Mouse (Mus musculus) forebrain, postnatal 0 days (tissue): ENCODE data around the gene Ttc5. TPM values are rescaled to one million over a fixed set of nuclear protein-coding genes. Genes with fewer than 3 reads are reported as not detected.
"Not testable (repeated sequence)": the region's sequence is repeated elsewhere in the genome, so short reads cannot be mapped to it uniquely, and the experiment has no call there.

Experiments
- ATAC-seq: fragments of 200-750 bp; cut with Nextera tagmentation; 2 replicates; pipeline ENCODE4 v1.8.0; 2017; ENCODE audit warnings: mild to moderate bottlenecking, moderate library complexity
- DNase-seq: peaks from one replicate; pipeline ENCODE4 v3.0.0-alpha.2; 2015
- H3K27ac ChIP-seq: fragments of 300-500 bp; sonication (generic); 2 replicates; pipeline ENCODE4 v1.5.1; 2014; ENCODE audit warnings: low read depth, mild to moderate bottlenecking, antibody characterized with exemption, low read length, moderate library complexity, mixed read lengths
- H3K27me3 ChIP-seq: fragments of 300-500 bp; sonication (generic); 2 replicates; pipeline ENCODE4 v1.6.1; 2014; ENCODE audit warnings: mild to moderate bottlenecking, low read length, mixed read lengths; ENCODE audit not compliant: insufficient read depth
- H3K36me3 ChIP-seq: fragments of 300-500 bp; sonication (generic); 2 replicates; pipeline ENCODE4 v1.6.1; 2014; ENCODE audit warnings: mild to moderate bottlenecking, moderate library complexity; ENCODE audit not compliant: insufficient read depth
- H3K4me1 ChIP-seq: fragments of 300-500 bp; sonication (generic); 2 replicates; pipeline ENCODE4 v1.6.1; 2014; ENCODE audit warnings: antibody characterized with exemption; ENCODE audit not compliant: insufficient read depth
- H3K4me2 ChIP-seq: fragments of 300-500 bp; sonication (generic); 2 replicates; pipeline ENCODE4 v1.6.1; 2014; ENCODE audit warnings: low read depth, mild to moderate bottlenecking, moderate library complexity
- H3K4me3 ChIP-seq: fragments of 300-500 bp; sonication (generic); 2 replicates; pipeline ENCODE4 v1.5.1; 2014; ENCODE audit warnings: low read depth, low read length, mixed read lengths
- H3K9ac ChIP-seq: fragments of 300-500 bp; sonication (generic); 2 replicates; pipeline ENCODE4 v1.6.1; 2014; ENCODE audit warnings: mild to moderate bottlenecking
- H3K9me3 ChIP-seq: fragments of 300-500 bp; sonication (generic); 2 replicates; pipeline ENCODE4 v1.6.1; 2016; ENCODE audit warnings: low read length
- CTCF ChIP-seq: sonication (generic); IDR thresholded peaks from 2 replicates; pipeline ENCODE4 v1.5.1; 2016; ENCODE audit warnings: antibody characterized with exemption, control low read depth, low read depth
- WGBS: fragments of 180-500 bp; shearing (Covaris S2); extraction: QIAGEN DNeasy Blood & Tissue Kit; methylation state at CpG from one replicate; pipeline ENCODE4 v1.1.7; 2014; 5-methylcytosine and 5-hydroxymethylcytosine counted together
- polyA plus RNA-seq: library from polyadenylated mRNA; unstranded; fragments of >200 nt; fragmentation: Nextera tagmentation; extraction: Ambion mirVana; gene quantifications from 2 replicates; pipeline ENCODE4 v1.2.1, GENCODE M21; 2015
- total RNA-seq: library from RNA; depleted of rRNA; stranded (reverse); fragments of >200 nt; gene quantifications from 2 replicates; pipeline ENCODE4 v1.2.3, GENCODE M21; 2014; rRNA removed

The Ttc5 gene
- total and polyA plus RNA-seq, 2 experiments from 2014 or later, result 100 to 114 TPM

DNA sequence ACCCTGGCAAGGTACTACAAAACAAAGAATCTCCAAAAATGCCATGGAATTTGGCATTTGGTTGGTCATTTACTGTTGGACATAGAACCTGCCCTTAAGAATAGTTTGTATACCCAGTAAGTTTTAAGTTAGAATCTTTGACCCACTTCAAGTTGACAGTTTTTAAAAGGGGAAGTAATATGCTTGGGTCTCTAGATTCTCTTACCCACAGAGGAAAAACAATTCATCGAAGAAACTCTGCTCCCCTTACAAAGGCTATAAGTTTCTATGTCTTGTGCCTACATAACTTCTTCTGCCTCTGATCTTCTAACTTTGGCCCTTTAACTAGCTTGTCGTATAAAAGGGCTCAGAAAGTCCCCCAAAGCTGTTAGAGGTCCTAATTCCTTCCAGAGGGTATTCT is 45.0 kb downstream of the Ttc5 start:
- ATAC-seq (no peak), DNase-seq (no peak)
- WGBS, result 70% methylated on average over 2 of the region's 2 CpGs
- Histone ChIP-seq H3K27me3 (no peaks in the 10 kb centered on the region), H3K4me3 (no peak overlapping the region), H3K4me1 (no peaks in the 10 kb centered on the region), H3K36me3 (no peaks in the 10 kb centered on the region), H3K9me3 (no peaks in the 10 kb centered on the region), H3K27ac (no peak overlapping the region), H3K4me2 (no peak overlapping the region), H3K9ac (no peak overlapping the region)
- TF ChIP-seq CTCF, result no peak

DNA sequence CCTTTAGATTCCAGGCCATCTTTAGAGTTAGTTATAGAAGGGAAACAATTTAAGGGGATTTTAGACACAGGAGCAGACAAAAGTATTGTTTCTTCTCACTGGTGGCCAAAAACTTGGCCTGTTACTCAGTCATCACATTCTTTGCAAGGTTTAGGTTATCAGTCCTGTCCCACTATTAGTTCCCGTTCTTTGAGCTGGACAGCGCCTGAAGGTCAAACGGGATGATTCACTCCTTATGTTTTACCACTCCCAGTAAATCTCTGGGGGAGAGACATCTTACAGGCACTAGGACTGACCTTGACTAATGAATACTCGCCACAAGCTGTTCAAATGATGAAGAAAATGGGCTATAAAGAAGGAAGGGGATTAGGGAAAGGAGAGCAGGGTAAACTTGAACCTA is 62.9 kb downstream of the Ttc5 start:
- H3K9me3 ChIP-seq, H3K4me2 ChIP-seq, ATAC-seq, H3K27me3 ChIP-seq, H3K36me3 ChIP-seq, H3K9ac ChIP-seq, H3K27ac ChIP-seq, H3K4me3 ChIP-seq, DNase-seq, H3K4me1 ChIP-seq: not testable (repeated sequence)
- WGBS, result 96% methylated on average over 3 of the region's 4 CpGs

DNA sequence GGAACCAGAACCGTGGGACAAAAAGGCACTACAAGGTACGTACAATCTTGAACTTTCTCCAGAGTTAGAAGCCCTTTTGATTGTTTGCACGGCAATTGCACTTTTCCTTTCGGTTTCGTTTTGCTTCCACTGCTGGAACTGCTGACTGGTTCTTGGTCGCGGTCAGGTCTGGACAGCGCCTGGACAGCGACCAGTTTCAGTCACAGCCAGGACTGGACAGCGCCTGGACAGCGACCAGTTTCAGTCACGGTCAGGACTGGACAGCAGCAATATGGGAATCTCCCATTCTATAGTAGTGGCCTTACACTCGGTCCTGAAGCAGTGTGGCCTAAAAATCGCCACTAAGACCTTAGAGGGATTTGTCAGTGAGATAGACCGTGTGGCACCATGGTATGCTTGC is 65.4 kb downstream of the Ttc5 start:
- ATAC-seq, H3K27me3 ChIP-seq, DNase-seq, H3K4me2 ChIP-seq, H3K9ac ChIP-seq, H3K4me1 ChIP-seq, H3K36me3 ChIP-seq, H3K9me3 ChIP-seq, H3K27ac ChIP-seq, H3K4me3 ChIP-seq: not testable (repeated sequence)
- WGBS, result 89% methylated on average over 15 of the region's 15 CpGs

Other genes with a start within 250 kb of the Ttc5 start
- gene Olfr744, start 170.6 kb downstream of the Ttc5 start, total RNA-seq, result not detected in 2 replicates
- not detected in 2 replicates for gene Olfr744, start 170.6 kb downstream of the Ttc5 start, polyA plus RNA-seq
- not detected in 2 replicates for gene Olfr745, start 146.1 kb downstream of the Ttc5 start, total RNA-seq
- not detected in 2 replicates for gene Olfr745, start 146.1 kb downstream of the Ttc5 start, polyA plus RNA-seq
- not detected in 2 replicates for gene Olfr746, start 138.4 kb downstream of the Ttc5 start, total RNA-seq
- gene Olfr746, start 138.4 kb downstream of the Ttc5 start, polyA plus RNA-seq, result not detected in 2 replicates
- not detected in 2 replicates for gene Olfr747, start 92.3 kb downstream of the Ttc5 start, total RNA-seq
- gene Olfr747, start 92.3 kb downstream of the Ttc5 start, polyA plus RNA-seq, result not detected in 2 replicates
- gene Olfr748, start 78.1 kb downstream of the Ttc5 start, total RNA-seq, result not detected in 2 replicates
- not detected in 2 replicates for gene Olfr748, start 78.1 kb downstream of the Ttc5 start, polyA plus RNA-seq
- gene Olfr749, start 40.4 kb downstream of the Ttc5 start, total RNA-seq, result not detected in 2 replicates
- not detected in 2 replicates for gene Olfr749, start 40.4 kb downstream of the Ttc5 start, polyA plus RNA-seq
- gene Ccnb1ip1, start 22.2 kb upstream of the Ttc5 start, total RNA-seq, result 0.19 TPM in 1 of 2 replicates, not detected in the other
- 0.09 TPM in 1 of 2 replicates, not detected in the other for gene Ccnb1ip1, start 22.2 kb upstream of the Ttc5 start, polyA plus RNA-seq
- gene Parp2, start 22.3 kb upstream of the Ttc5 start, total RNA-seq, result 33.2 and 35.7 TPM in 2 replicates
- gene Parp2, start 22.3 kb upstream of the Ttc5 start, polyA plus RNA-seq, result 30.3 and 34.4 TPM in 2 replicates
- gene Tep1, start 85.0 kb upstream of the Ttc5 start, total RNA-seq, result 2.4 and 2.5 TPM in 2 replicates
- 1.1 and 1.2 TPM in 2 replicates for gene Tep1, start 85.0 kb upstream of the Ttc5 start, polyA plus RNA-seq
- 1.1 and 2.8 TPM in 2 replicates for gene Klhl33, start 112.0 kb upstream of the Ttc5 start, total RNA-seq
- gene Klhl33, start 112.0 kb upstream of the Ttc5 start, polyA plus RNA-seq, result 0.70 and 0.80 TPM in 2 replicates
- gene Osgep, start 139.4 kb upstream of the Ttc5 start, total RNA-seq, result 75.2 and 102 TPM in 2 replicates
- 79.1 and 87.6 TPM in 2 replicates for gene Osgep, start 139.4 kb upstream of the Ttc5 start, polyA plus RNA-seq
- gene Apex1, start 139.4 kb upstream of the Ttc5 start, total RNA-seq, result 134 and 150 TPM in 2 replicates
- gene Apex1, start 139.4 kb upstream of the Ttc5 start, polyA plus RNA-seq, result 193 and 233 TPM in 2 replicates
- 54.8 and 61.9 TPM in 2 replicates for gene Pip4p1, start 145.3 kb upstream of the Ttc5 start, total RNA-seq
- gene Pip4p1, start 145.3 kb upstream of the Ttc5 start, polyA plus RNA-seq, result 97.2 and 103 TPM in 2 replicates
- 16.7 and 20.0 TPM in 2 replicates for gene Pnp, start 145.6 kb upstream of the Ttc5 start, total RNA-seq
- 11.3 and 13.1 TPM in 2 replicates for gene Pnp, start 145.6 kb upstream of the Ttc5 start, polyA plus RNA-seq
- 13.1 and 19.0 TPM in 2 replicates for gene Gm49342, start 159.0 kb upstream of the Ttc5 start, total RNA-seq
- not detected in 2 replicates for gene Gm49342, start 159.0 kb upstream of the Ttc5 start, polyA plus RNA-seq
- 1.00 and 1.7 TPM in 2 replicates for gene Pnp2, start 170.5 kb upstream of the Ttc5 start, total RNA-seq
- 0.78 and 1.6 TPM in 2 replicates for gene Pnp2, start 170.5 kb upstream of the Ttc5 start, polyA plus RNA-seq
- gene Rnase10, start 222.2 kb upstream of the Ttc5 start, total RNA-seq, result not detected in 2 replicates
- gene Rnase10, start 222.2 kb upstream of the Ttc5 start, polyA plus RNA-seq, result not detected in 2 replicates